Mouse (Mus musculus) adrenal gland, postnatal 0 days (tissue): ENCODE results near the gene Eif4h. TPM values are rescaled to one million over a fixed set of nuclear protein-coding genes. Genes with fewer than 3 reads are reported as not detected.

Source experiments
- microRNA-seq: library from miRNA; unstranded; fragments of <30 nt; microRNA quantifications from one replicate; pipeline ENCODE4, GENCODE M21; 2016; ENCODE audit warnings: borderline replicate concordance; ENCODE audit not compliant: insufficient number of aligned reads
- polyA plus RNA-seq: library from polyadenylated mRNA; unstranded; fragments of >200 nt; fragmentation: Nextera tagmentation; extraction: Ambion mirVana; gene quantifications from 2 replicates; pipeline ENCODE4 v1.2.1, GENCODE M21; 2015

Eif4h gene
- 204 and 239 TPM in 2 replicates for polyA plus RNA-seq

GRCm38 (mm10) chr5:134639269-134639682, at the start of gene Eif4h:
Gene Eif4h (minus strand): TSS chr5:134639490.

GRCm38 (mm10) chr5:134688086-134688717, 48.9 kb upstream of the Eif4h start, which contains the start of gene Limk1:
Gene Limk1 (minus strand): TSS chr5:134688598.

GRCm38 (mm10) chr5:134614802-134615201, 24.5 kb downstream of the Eif4h start, which contains the start of gene Lat2:
Gene Lat2 (minus strand): TSS chr5:134615025.

DNA sequence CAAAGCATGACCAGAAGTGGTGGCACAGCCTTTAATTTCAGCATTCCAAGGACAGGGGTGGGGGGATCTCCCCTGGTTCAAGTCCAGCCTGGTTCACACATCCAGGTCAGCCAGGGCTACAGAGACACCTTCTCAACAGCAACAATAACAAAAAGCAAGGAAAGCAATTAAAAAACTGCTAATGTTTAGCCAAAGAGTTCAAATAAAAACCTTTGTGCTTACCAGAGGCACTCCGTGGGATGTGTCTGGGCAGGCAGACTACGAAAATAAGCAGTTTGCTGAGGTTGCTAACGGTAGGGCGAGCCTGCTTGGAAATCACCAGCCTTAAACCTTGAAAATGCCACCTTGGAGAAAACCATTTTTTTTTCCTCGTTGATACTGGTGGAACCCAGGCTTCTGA, 58.1 kb downstream of the Eif4h start, which contains the start of gene Rfc2:
Gene Rfc2, plus strand, starts transcription at position 221 of the 400 bp plus-strand sequence.

Small RNA genes within 50 kb of the gene (microRNA-seq; reads per million reads assigned to microRNA genes)
- not detected for gene Mir7228

Other genes with a start within 250 kb of the Eif4h start
- 35.5 and 44.5 TPM in 2 replicates for gene Gtf2ird1, start 182.8 kb downstream of the Eif4h start, polyA plus RNA-seq
- gene Clip2, start 87.1 kb downstream of the Eif4h start, polyA plus RNA-seq: 1.8 and 3.1 TPM in 2 replicates
- 0.07 TPM in 1 of 2 replicates, not detected in the other for gene Syna, start 79.3 kb downstream of the Eif4h start, polyA plus RNA-seq
- gene Rfc2, start 58.1 kb downstream of the Eif4h start, polyA plus RNA-seq: 109 and 135 TPM in 2 replicates
- 2.7 and 2.8 TPM in 2 replicates for gene Lat2, start 24.5 kb downstream of the Eif4h start, polyA plus RNA-seq
- 7.6 and 7.9 TPM in 2 replicates for gene Limk1, start 49.1 kb upstream of the Eif4h start, polyA plus RNA-seq
- 128 and 135 TPM in 2 replicates for gene Eln, start 107.8 kb upstream of the Eif4h start, polyA plus RNA-seq